22 mouse cellular contexts compared by ENCODE assay signal in the genomic region with DNA sequence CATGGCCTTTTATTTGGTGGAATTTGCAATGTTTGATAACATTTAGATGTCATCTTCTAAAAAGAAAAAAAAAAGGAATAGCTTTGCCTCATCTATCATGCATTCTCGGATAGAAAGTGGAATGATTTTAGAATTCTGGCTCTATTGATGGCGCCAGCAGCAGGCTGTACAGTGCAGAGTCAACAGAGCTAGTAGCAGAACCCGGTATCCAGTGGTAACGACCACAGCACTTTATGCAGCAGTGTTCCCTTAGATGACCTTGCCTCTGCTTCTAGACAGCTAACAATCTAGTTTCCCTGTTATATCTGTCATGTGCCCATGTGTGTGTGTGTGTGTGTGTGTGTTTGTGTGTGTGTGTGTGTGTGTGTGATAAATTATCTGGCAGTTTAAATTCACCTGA.
DNase-seq lines count a peak whose midpoint lies in the region; ATAC-seq and TF ChIP-seq lines count a peak whose summit lies in the region.
"Had no signal": no experiment of that assay in that cellular context is flagged by ENCODE, and none has a peak within 500 bp of the region (broad histone marks: within the 10 kb centered on the region; RNA-seq: fewer than 3 reads in every experiment).

No protein-coding gene starts in this region.

- H3K4me3 ChIP-seq in forebrain, embryonic 13.5 days, result no peak overlapping the region
- H3K4me3 ChIP-seq in forebrain, embryonic 11.5 days (ENCODE audit: low read depth, low read length), result no peak overlapping the region
- H3K4me3 ChIP-seq in hindbrain, embryonic 16.5 days (ENCODE audit: low read length), result no peak overlapping the region
- no peak overlapping the region for H3K4me3 ChIP-seq in hindbrain, embryonic 14.5 days (replicated peaks; ENCODE audit: low read length)
- H3K4me3 ChIP-seq: heart, adult 2 months; heart, embryonic 10.5 days; heart, embryonic 13.5 days; hindbrain, embryonic 15.5 days; intestine, embryonic 15.5 days had no signal

- no peak for TF ChIP-seq POLR2A in brain, embryonic 14.5 days (IDR thresholded peaks at IDR 0.05; ENCODE audit: borderline replicate concordance, extremely low read depth, insufficient read depth, insufficient read length, poor library complexity, severe bottlenecking)

- H3K9me3 ChIP-seq in forebrain, embryonic 13.5 days (replicated peaks), result no peaks in the 10 kb centered on the region
- no peaks in the 10 kb centered on the region for H3K9me3 ChIP-seq in forebrain, embryonic 11.5 days (ENCODE audit: control insufficient read depth, low read length)
- no peaks in the 10 kb centered on the region for H3K9me3 ChIP-seq in hindbrain, embryonic 16.5 days (ENCODE audit: control insufficient read depth, low read length)
- H3K9me3 ChIP-seq in hindbrain, embryonic 14.5 days (ENCODE audit: control insufficient read depth, low read length), result no peaks in the 10 kb centered on the region
- H3K9me3 ChIP-seq: heart, embryonic 10.5 days; heart, embryonic 13.5 days; hindbrain, embryonic 15.5 days; intestine, embryonic 15.5 days had no signal

- no peak overlapping the region for H3K4me2 ChIP-seq in forebrain, embryonic 13.5 days
- no peak overlapping the region for H3K4me2 ChIP-seq in forebrain, embryonic 11.5 days (ENCODE audit: low read depth, low read length, severe bottlenecking)
- no peak overlapping the region for H3K4me2 ChIP-seq in hindbrain, embryonic 16.5 days (ENCODE audit: low read length)
- no peak overlapping the region for H3K4me2 ChIP-seq in hindbrain, embryonic 14.5 days (replicated peaks)
- H3K4me2 ChIP-seq: heart, embryonic 13.5 days; hindbrain, embryonic 15.5 days; intestine, embryonic 15.5 days had no signal

- H3K9ac ChIP-seq in forebrain, embryonic 13.5 days, result no peak overlapping the region
- H3K9ac ChIP-seq in forebrain, embryonic 11.5 days (ENCODE audit: low read length), result no peak overlapping the region
- H3K9ac ChIP-seq in hindbrain, embryonic 16.5 days (ENCODE audit: low read depth, low read length), result no peak overlapping the region
- H3K9ac ChIP-seq in hindbrain, embryonic 14.5 days, result no peak overlapping the region
- H3K9ac ChIP-seq: heart, embryonic 13.5 days; hindbrain, embryonic 15.5 days; intestine, embryonic 15.5 days had no signal

- WGBS in forebrain, embryonic 13.5 days, result 65% methylated on average over 4 of the region's 4 CpGs
- WGBS in forebrain, embryonic 11.5 days, result 83% methylated on average over 4 of the region's 4 CpGs
- 69% methylated on average over 4 of the region's 4 CpGs for WGBS in hindbrain, embryonic 16.5 days
- 75% methylated on average over 4 of the region's 4 CpGs for WGBS in hindbrain, embryonic 14.5 days

- H3K27me3 ChIP-seq in forebrain, embryonic 13.5 days, result no peaks in the 10 kb centered on the region
- no peaks in the 10 kb centered on the region for H3K27me3 ChIP-seq in forebrain, embryonic 11.5 days (ENCODE audit: control insufficient read depth, insufficient read depth, low read length)
- H3K27me3 ChIP-seq in hindbrain, embryonic 16.5 days (replicated peaks; ENCODE audit: control insufficient read depth, insufficient read depth, low read length), result no peaks in the 10 kb centered on the region
- H3K27me3 ChIP-seq in hindbrain, embryonic 14.5 days (ENCODE audit: control insufficient read depth, insufficient read depth, low read length), result no peaks in the 10 kb centered on the region
- H3K27me3 ChIP-seq: heart, embryonic 13.5 days; hindbrain, embryonic 15.5 days; intestine, embryonic 15.5 days had no signal

- no peak for TF ChIP-seq CTCF in brain, embryonic 14.5 days (IDR thresholded peaks at IDR 0.05; ENCODE audit: borderline replicate concordance, extremely low read depth, insufficient read depth, insufficient read length)

- no peak for DNase-seq in forebrain, embryonic 11.5 days (ENCODE audit: low spot score)
- no peak for DNase-seq in hindbrain, embryonic 14.5 days (ENCODE audit: low spot score)
- peak; percentile 54 for DNase-seq in brain, embryonic 14.5 days (ENCODE audit: low read depth)
- no peak for DNase-seq in right cerebral cortex, postnatal 4 days
- DNase-seq: adrenal gland, adult 8-10 months; adrenal gland, postnatal 25 days; cerebellum, adult 18-20 months; cerebellum, adult 9-10 months; cerebellum, postnatal 14 days; gastrocnemius, postnatal 10 days; gastrocnemius, postnatal 36 days; heart, adult 2 months; heart, postnatal 14 days; heart, postnatal 4 days; kidney, adult 11 months had no signal

- peak; percentile 65 for ATAC-seq in forebrain, embryonic 13.5 days
- ATAC-seq in forebrain, embryonic 11.5 days (replicated peaks; ENCODE audit: low FRiP score), result no peak
- 0 out of 2 replicates have a peak, but pooled peaks have one; percentile 58 for ATAC-seq in hindbrain, embryonic 16.5 days
- ATAC-seq in hindbrain, embryonic 14.5 days (ENCODE audit: low FRiP score), result no peak
- ATAC-seq: activated CD4-positive, CD25-positive, alpha-beta regulatory T cell, adult 4 months; intestine, embryonic 15.5 days had no signal

- H3K27ac ChIP-seq in forebrain, embryonic 13.5 days, result no peak overlapping the region
- H3K27ac ChIP-seq in forebrain, embryonic 11.5 days (ENCODE audit: low read depth, low read length), result no peak overlapping the region
- H3K27ac ChIP-seq in hindbrain, embryonic 16.5 days (ENCODE audit: low read depth, low read length), result no peak overlapping the region
- H3K27ac ChIP-seq in hindbrain, embryonic 14.5 days, result no peak overlapping the region
- H3K27ac ChIP-seq: heart, adult 2 months; heart, embryonic 10.5 days; heart, embryonic 13.5 days; hindbrain, embryonic 15.5 days; intestine, embryonic 15.5 days had no signal

- H3K36me3 ChIP-seq in forebrain, embryonic 13.5 days (ENCODE audit: poor library complexity, severe bottlenecking), result no peaks in the 10 kb centered on the region
- no peaks in the 10 kb centered on the region for H3K36me3 ChIP-seq in forebrain, embryonic 11.5 days (ENCODE audit: control insufficient read depth, insufficient read depth, low read length)
- H3K36me3 ChIP-seq in hindbrain, embryonic 16.5 days (ENCODE audit: control insufficient read depth, insufficient read depth, low read length), result no peaks in the 10 kb centered on the region
- no peaks in the 10 kb centered on the region for H3K36me3 ChIP-seq in hindbrain, embryonic 14.5 days (replicated peaks; ENCODE audit: control insufficient read depth, insufficient read depth)
- H3K36me3 ChIP-seq: heart, embryonic 10.5 days; heart, embryonic 13.5 days; hindbrain, embryonic 15.5 days; intestine, embryonic 15.5 days had no signal

- 0 out of 2 replicates have a peak, but pooled peaks cover 5% of the 10 kb centered on the region for H3K4me1 ChIP-seq in forebrain, embryonic 13.5 days
- H3K4me1 ChIP-seq in forebrain, embryonic 11.5 days (replicated peaks; ENCODE audit: control insufficient read depth, insufficient read depth, low read length), result no peaks in the 10 kb centered on the region
- H3K4me1 ChIP-seq in hindbrain, embryonic 16.5 days (ENCODE audit: control insufficient read depth, insufficient read depth, low read depth, low read length), result no peaks in the 10 kb centered on the region
- no peaks in the 10 kb centered on the region for H3K4me1 ChIP-seq in hindbrain, embryonic 14.5 days (replicated peaks; ENCODE audit: control insufficient read depth, insufficient read depth, low read length)
- H3K4me1 ChIP-seq: heart, embryonic 10.5 days; heart, embryonic 13.5 days; hindbrain, embryonic 15.5 days; intestine, embryonic 15.5 days had no signal

Comparison
In these comparisons a context has a peak if more than half of its experiments do, and no peak if none do; other contexts are left out.
1. ATAC-seq: peak in forebrain, embryonic 13.5 days (single experiment) and hindbrain, embryonic 16.5 days (single experiment); none in forebrain, embryonic 11.5 days (single experiment) and hindbrain, embryonic 14.5 days (single experiment).